Mouse (Mus musculus): ENCODE data around the gene Zfp385b.

The Zfp385b gene

DNA sequence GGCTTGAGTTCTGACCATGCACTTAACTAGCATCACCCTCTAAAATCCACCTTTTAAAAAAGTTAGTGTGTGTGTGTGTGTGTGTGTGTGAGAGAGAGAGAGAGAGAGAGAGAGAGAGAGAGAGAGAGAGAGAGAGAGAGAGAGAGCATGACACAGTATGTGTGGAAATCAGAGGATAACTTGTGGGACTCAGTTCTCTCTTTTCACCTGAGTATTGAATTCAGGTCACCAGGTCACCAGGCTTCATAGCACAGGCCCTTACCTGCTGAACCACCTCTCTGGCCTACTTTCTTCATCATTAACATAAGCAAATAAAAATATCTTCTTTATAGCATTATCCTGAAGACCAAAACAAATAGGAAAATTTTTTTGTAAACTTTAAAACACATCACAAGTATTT is at the start of gene Zfp385b:
Gene Zfp385b, minus strand, starts transcription at position 101 of the 400 bp plus-strand sequence.
- DNase-seq (ENCODE audit: low spot score in 2 of 2) = no peak

- no peak for DNase-seq (ENCODE audit: low spot score in 2 of 2)
These were observed 44.5 kb upstream of the Zfp385b start for GRCm38 (mm10) chr2:77863934-77864333.

GRCm38 (mm10) chr2:77863522-77863921 is 44.1 kb upstream of the Zfp385b start:
- DNase-seq (ENCODE audit: low spot score in 2 of 2) = no peak

DNA sequence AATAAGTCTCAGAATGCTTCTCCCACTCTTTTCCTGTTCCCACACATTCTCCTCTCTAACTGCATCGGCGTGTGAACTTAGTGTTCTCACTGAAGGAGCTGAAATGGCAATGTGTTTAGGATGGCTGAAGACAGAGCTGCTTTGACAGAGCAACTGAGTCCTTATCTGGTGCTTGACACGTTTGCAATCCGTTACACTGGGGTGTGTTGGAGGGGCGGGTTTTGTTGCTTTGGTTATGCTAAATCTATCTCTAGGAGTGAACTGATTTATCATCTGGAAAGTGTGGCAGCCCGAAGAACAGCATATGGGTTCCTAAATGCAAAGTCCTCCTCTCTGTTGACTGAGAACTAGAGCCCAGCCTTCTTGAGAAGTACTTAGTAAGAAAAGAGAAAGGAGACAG is 22.0 kb upstream of the Zfp385b start:
- no peak for DNase-seq (ENCODE audit: low spot score in 2 of 2)

DNA sequence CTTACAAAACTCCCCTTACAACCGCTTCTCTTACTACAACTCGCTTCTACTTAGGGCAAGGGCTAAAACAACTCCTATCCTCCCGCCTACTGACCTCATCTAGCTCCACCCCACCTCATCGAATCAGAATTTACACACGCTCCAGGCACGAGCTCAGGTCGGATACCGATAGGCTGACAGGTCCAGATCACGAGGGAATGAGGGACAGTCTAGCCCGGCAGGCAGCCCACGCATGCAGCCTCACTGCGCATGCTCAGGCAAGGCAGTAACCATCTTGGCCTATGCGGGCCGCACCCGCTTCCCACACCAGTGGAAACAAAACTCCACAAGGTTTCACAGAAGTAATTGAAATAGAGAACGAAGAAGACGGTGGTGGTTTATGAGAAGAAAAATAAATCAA is 20.1 kb upstream of the Zfp385b start:
- no peak for DNase-seq (ENCODE audit: low spot score in 2 of 2)

- no peak for DNase-seq (ENCODE audit: low spot score in 2 of 2)
These were observed 19.2 kb upstream of the Zfp385b start for GRCm38 (mm10) chr2:77838688-77839087.

DNA sequence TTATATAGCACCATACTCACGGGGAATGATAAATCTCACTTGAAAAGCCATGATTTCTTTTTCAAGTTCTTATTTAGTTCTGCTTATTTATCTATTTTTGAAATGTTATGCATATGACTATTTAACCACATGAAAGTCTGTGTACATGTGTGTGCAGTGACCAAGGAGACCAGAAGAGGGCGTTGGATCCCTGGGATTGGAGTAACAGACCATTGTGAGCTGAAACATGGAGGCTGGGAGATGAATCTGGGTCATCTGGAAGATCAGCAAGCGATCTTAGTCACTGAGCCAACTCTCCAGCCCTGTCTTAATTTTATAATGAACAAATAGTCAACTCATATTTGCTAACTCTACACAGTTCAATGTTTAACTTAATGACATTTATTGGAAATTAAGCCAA is 16.3 kb upstream of the Zfp385b start:
- no peak for DNase-seq (ENCODE audit: low spot score in 2 of 2)

DNA sequence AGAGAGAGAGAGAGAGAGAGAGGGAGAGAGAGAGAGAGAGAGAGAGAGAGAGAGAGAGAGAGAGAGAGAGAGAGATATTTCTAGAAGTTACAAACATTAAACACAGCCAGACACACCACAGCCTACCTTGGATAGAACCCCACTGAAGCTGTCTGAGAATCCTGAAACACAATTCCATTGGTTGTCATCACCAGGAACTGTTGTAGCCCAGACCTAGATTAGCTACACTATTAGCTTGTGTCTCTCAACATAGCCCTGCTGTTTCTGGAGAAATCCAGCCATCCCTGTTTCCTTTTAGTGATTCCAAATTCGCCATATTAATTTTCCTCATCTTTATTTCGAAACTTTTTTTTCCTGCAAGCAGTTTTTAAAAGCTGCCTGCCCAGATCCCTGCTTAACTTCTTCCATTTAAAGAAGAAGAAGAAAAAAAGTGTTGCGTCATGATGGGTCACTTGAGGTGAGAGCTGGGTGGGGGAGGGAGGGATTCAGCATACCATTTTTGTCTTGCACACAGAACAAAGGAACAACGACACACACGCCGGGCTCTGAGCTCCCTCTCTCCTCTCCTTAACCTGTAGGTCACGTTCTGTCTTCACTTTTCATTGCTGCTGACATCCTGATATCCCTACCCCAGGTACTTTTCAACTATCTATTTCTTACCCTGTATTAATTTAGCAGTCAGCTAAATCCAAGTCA is 6.8 kb upstream of the Zfp385b start:
- no peak for DNase-seq (ENCODE audit: low spot score in 2 of 2)

DNA sequence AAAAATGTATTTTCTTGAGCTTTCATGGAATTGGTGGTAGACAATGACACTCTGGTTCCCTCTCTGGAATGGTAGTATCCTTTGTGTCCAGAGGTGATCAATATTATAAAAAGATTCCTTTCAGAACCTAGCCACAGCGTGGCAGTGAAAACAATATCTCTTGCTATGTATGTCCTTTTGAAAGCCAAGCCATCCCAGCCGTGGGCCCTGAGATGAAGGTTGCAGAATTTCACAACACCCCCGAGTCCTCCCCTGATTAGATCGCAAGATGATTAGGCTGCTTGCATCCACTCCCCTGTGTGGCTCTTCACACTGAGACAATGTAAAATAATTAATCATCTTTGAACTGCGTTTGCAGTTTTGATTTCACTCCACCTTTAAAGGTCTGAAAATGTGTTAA is 3.6 kb upstream of the Zfp385b start:
- no peak for DNase-seq (ENCODE audit: low spot score in 2 of 2)

DNA sequence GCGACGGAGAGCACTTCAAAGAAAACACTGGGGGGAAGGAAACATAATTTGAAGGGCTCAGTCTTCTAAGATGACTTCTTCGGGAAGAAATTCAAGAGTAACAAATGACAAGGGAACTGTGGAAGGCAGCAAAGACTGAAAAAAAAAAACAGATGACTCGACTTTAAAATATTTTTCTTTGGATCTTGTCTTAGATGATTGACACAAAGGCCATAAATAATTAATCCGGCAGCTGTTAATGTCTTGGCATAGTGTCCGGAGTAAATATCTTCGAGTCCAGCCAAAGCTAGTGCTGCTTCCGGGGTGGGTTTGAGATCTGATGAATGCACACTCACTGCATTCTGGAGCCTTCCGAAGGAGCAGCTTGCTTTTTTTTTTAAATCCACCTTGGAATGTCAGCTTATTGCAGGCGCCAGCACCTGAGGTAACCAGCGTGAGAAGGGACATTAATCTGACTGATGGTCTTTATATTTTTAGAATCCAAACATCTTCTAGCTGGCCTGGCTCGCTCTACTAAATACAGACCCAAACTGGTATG is 2.0 kb downstream of the Zfp385b start:
- no peak for DNase-seq (ENCODE audit: low spot score in 2 of 2)

GRCm38 (mm10) chr2:77816413-77817314 is 2.8 kb downstream of the Zfp385b start:
- DNase-seq (ENCODE audit: low spot score in 2 of 2) = no peak

GRCm38 (mm10) chr2:77815775-77816412 is 3.5 kb downstream of the Zfp385b start:
- no peak for DNase-seq (ENCODE audit: low spot score in 2 of 2)

DNA sequence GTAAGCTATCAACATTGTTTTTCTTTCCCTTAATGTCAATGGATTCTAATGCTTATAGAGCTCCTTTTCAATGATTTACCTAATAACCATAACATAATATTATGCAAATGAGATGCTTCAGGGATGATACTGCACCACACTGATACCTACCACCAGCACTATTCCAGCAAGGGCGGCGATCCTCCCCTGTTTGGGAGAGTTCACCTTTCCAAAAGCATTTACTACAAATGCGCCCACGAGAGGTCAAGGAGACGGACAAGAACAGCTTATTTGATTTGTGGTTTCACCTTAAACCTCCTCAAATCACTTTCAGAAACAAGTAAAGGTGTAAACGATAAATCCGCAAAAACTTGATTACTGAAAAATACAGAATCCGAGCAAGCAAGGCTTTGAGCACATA is 4.5 kb downstream of the Zfp385b start:
- DNase-seq (ENCODE audit: low spot score in 2 of 2) = no peak

- DNase-seq (ENCODE audit: low spot score in 2 of 2) = no peak
These were observed 6.4 kb downstream of the Zfp385b start for GRCm38 (mm10) chr2:77813029-77813428.

- no peak for DNase-seq (ENCODE audit: low spot score in 2 of 2)
These were observed 8.7 kb downstream of the Zfp385b start for GRCm38 (mm10) chr2:77810748-77811147.

- no peak for DNase-seq (ENCODE audit: low spot score in 2 of 2)
These were observed 14.7 kb downstream of the Zfp385b start for GRCm38 (mm10) chr2:77804781-77805180.

DNA sequence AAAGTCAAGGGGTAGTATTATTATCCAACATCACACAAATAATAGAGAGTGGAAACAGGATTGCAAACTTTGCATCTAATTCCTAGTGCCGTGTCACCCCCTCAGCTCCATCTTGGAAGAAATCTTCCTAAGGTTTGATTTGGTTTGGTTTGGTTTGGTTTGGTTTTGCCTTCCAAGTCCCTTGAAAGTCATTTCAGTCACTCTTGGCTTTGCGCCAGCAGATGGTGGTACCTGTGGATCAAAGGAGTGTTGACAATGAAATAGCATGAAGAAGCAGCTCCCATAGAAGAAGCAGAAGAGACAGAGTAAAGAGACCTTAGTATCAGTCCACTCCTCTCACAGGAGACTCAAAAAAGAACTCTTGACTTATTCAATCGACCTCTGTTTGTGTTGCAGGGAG is 17.1 kb downstream of the Zfp385b start:
- DNase-seq (ENCODE audit: low spot score in 2 of 2) = no peak

- DNase-seq (ENCODE audit: low spot score in 2 of 2) = no peak
These were observed 18.0 kb downstream of the Zfp385b start for GRCm38 (mm10) chr2:77801430-77801829.

DNA sequence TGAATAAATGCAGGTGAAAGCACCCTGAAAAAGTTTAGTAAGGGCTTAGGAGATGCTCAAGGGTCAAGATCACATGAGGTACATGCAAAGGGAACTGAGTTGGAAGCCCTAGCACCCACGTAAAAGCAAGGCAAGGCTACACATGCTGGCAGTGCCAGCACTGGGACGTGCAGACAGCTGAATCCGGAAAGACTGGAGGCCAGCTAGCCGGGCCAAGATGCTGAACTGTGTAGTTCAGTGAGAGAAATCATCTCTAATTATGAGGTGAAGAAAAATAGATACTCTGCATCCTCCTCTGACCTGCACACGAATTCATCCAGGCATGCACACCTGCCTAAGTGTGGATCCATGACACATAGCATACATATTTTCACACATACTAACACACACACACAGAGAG is 18.4 kb downstream of the Zfp385b start:
- DNase-seq (ENCODE audit: low spot score in 2 of 2) = no peak

DNA sequence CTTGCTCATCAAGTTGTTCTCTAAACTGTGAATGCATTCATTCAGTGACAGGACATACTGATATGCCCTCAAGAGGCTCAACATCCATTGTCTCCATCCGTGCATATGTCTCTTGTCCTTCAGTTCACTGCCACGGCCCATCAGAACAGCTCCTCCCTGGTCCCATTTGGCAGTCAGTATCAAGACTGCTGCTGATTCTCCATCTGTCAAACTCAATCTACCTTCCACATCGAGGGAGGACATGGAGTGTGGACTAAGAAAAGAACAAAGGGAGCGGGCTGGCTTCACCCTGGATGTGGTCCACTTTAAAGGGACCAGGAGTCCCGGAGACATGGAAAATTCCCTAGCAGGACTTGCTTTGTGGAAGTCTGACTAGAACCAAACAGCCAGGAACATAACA is 22.2 kb downstream of the Zfp385b start:
- DNase-seq (ENCODE audit: low spot score in 2 of 2) = no peak

GRCm38 (mm10) chr2:77795859-77796552 is 23.4 kb downstream of the Zfp385b start:
- no peak for DNase-seq (ENCODE audit: low spot score in 2 of 2)

DNA sequence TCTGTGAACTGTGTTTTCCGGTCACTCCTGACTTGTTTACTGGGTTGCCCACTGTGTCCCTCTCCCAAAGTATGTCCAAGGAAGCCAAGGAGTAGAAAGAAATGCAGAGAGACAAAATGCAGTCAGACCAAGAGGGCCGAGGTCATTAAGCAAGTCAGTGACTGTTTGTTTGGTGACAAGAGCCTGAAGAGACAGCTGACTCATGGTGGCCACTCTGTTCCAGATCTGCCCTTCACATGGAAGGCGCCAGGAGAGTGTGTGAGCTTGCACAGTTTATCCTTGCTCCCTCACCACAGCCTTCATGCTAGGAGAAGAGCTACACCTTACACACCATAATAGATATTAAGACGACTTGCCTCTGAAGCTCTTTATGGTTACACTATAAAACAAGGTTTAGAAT is 28.6 kb downstream of the Zfp385b start:
- DNase-seq (ENCODE audit: low spot score in 2 of 2) = no peak
